Mouse (Mus musculus) gastrocnemius, adult 18-20 months (tissue): ENCODE measurements around the gene Tfip11. TPM values are rescaled to one million over a fixed set of nuclear protein-coding genes. Genes with fewer than 3 reads are reported as not detected.

Source experiments
- DNase-seq: peaks from one replicate; pipeline ENCODE4 v3.0.0; 2021; ENCODE audit warnings: low spot score
- total RNA-seq, 2 experiments: library from RNA; stranded (reverse); gene quantifications; 2 replicates each; pipeline ENCODE4 v1.2.3; 2021

Gene Tfip11
- total RNA-seq, 2 experiments from 2014 or later = 13.0 to 13.2 TPM

- no peak for DNase-seq
Measured at GRCm38 (mm10) chr5:112320379-112320778, 5.8 kb upstream of the Tfip11 start.

- DNase-seq = peak; percentile 35
Measured at GRCm38 (mm10) chr5:112320936-112321335, 5.2 kb upstream of the Tfip11 start.

- no peak for DNase-seq
Measured at GRCm38 (mm10) chr5:112321376-112321775, 4.8 kb upstream of the Tfip11 start.

- no peak for DNase-seq
Measured at GRCm38 (mm10) chr5:112323246-112323645, 2.9 kb upstream of the Tfip11 start.

- no peak for DNase-seq
Measured at GRCm38 (mm10) chr5:112324637-112325545, 1.3 kb upstream of the Tfip11 start.

- no peak for DNase-seq
Measured at GRCm38 (mm10) chr5:112326446-112327009, 370 bp downstream of the Tfip11 start.

GRCm38 (mm10) chr5:112327854-112328253 lies 1.7 kb downstream of the Tfip11 start:
- no peak for DNase-seq

- DNase-seq = no peak
Measured at GRCm38 (mm10) chr5:112329805-112330564, 3.8 kb downstream of the Tfip11 start.

- DNase-seq = peak; percentile 43
Measured at GRCm38 (mm10) chr5:112335473-112335872, 9.3 kb downstream of the Tfip11 start.

- DNase-seq = no peak
Measured at GRCm38 (mm10) chr5:112337004-112337403, 10.8 kb downstream of the Tfip11 start.

GRCm38 (mm10) chr5:112339215-112339614 lies 13.1 kb downstream of the Tfip11 start:
- DNase-seq = no peak

GRCm38 (mm10) chr5:112342463-112343204 lies 16.5 kb downstream of the Tfip11 start, which contains the start of the genes Srrd and Hps4:
Gene Srrd, minus strand, starts transcription at chr5:112343040.
Gene Hps4, plus strand, starts transcription at chr5:112343083.
- peak; percentile 77 for DNase-seq

GRCm38 (mm10) chr5:112343205-112343595 lies 17.0 kb downstream of the Tfip11 start:
- peak; percentile 19 for DNase-seq

- no peak for DNase-seq
Measured at GRCm38 (mm10) chr5:112344092-112344960, 18.2 kb downstream of the Tfip11 start.

GRCm38 (mm10) chr5:112346211-112346965 lies 20.2 kb downstream of the Tfip11 start:
- DNase-seq = no peak

GRCm38 (mm10) chr5:112349169-112349568 lies 23.0 kb downstream of the Tfip11 start:
- no peak for DNase-seq

- no peak for DNase-seq
Measured at GRCm38 (mm10) chr5:112355493-112355892, 29.3 kb downstream of the Tfip11 start.

GRCm38 (mm10) chr5:112355910-112356309 lies 29.8 kb downstream of the Tfip11 start, which contains the start of gene Gm6583:
Gene Gm6583, minus strand, starts transcription at chr5:112356033.
- DNase-seq = no peak

- DNase-seq = no peak
Measured at GRCm38 (mm10) chr5:112356322-112356721, 30.2 kb downstream of the Tfip11 start.
